Mouse (Mus musculus) adrenal gland, postnatal 14 days (tissue): ENCODE measurements around the gene Ormdl1. TPM values are rescaled to one million over a fixed set of nuclear protein-coding genes. Genes with fewer than 3 reads are reported as not detected.
"Not testable (repeated sequence)": the region's sequence is repeated elsewhere in the genome, so short reads cannot be mapped to it uniquely, and the experiment has no call there.

Experiments
- DNase-seq: peaks from one replicate; pipeline ENCODE4 v3.0.0; 2021; ENCODE audit warnings: mixed read lengths
- long read RNA-seq, 2 experiments: library from polyadenylated mRNA; stranded (forward); transcript quantifications; one replicate each; pipeline ENCODE4 v2.0.0; 2021
- total RNA-seq: library from RNA; stranded (reverse); gene quantifications from 2 replicates; pipeline ENCODE4 v1.2.3, GENCODE M21; 2021

Gene Ormdl1
- total RNA-seq, result 12.5 TPM in 2 replicates
- long read RNA-seq, experiment 1, transcript Ormdl1-201 (4 exons, 1,910 nt), result major isoform, 18 of 19 reads
- long read RNA-seq, experiment 1, partial matches to known transcripts, result 1 of 19 reads
- long read RNA-seq, experiment 1, other reads (novel, unspliced or antisense), result 0 of 19 reads
- long read RNA-seq, experiment 2, transcript Ormdl1-201 (4 exons, 1,910 nt), result major isoform, 16 of 17 reads
- long read RNA-seq, experiment 2, partial matches to known transcripts, result 0 of 17 reads
- long read RNA-seq, experiment 2, other reads (novel, unspliced or antisense), result 1 of 17 reads

DNA sequence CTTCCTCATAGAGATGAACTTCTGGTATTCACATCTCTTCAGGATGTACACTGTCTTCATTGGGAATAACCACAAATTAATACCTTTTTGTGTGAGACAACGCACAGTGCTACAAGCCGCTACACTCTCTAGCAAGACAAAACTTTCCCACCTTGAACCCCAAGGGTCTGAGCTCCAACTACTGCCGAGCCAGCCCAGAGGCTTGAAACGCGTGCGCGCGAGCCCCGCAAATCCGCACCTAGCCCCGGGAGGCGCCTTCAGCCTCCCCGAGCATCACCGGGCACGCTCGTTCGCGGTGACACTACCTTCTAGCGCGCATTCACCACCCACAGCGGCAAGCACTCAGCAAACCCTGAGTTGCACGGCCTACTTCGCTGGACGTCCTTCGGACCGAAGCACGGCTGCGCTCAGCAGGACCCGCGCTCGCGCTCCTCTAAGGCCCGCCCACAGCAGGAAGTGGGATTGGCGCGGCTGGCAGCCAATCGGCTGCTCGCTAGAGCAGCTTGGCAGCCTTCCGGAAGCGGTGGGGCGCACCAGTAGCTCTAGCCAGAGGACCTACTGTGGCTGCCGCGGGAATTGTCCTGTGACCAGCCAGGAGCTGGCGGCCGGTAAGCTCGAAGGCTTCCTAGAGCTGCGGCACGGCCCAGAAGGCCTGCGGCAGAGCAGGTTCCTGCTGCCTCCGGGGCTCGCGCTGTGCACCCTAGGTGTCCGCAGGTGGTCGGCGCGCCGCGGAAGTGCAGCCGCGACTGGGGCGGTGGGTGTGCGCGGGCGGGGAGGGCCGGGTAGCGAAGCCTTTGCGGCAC lies at the start of gene Ormdl1, which contains the start of the genes Pms1 and Gm28778:
Gene Ormdl1 (plus strand): TSS at position 515 of the 803 bp plus-strand sequence.
Gene Pms1 (minus strand): TSS at position 438 of the 803 bp plus-strand sequence.
Gene Gm28778 (plus strand): TSS at position 531 of the 803 bp plus-strand sequence.
- DNase-seq, result peak; percentile 97

GRCm38 (mm10) chr1:53264958-53265612 lies 31.8 kb upstream of the Ormdl1 start:
- DNase-seq, result not testable (repeated sequence)

DNA sequence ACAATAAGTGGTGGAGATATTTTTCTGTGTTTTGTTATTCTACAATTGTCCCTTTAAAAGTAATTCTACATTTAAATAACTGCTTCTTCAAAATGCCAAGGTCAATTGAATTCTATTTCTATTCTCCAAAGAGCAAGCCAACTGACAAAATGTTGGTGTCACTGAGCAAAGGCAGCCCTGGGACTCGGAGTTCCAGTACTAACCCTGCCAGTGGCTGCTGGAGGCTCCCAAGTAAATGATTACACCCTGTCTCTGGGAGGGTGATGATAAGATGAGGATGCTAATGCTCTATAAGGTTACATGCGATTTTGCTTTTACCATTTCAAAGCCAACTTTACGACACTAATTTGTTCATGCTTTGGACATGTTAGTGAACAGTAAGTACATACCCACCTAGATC lies 27.0 kb upstream of the Ormdl1 start:
- DNase-seq, result peak; percentile 14

DNA sequence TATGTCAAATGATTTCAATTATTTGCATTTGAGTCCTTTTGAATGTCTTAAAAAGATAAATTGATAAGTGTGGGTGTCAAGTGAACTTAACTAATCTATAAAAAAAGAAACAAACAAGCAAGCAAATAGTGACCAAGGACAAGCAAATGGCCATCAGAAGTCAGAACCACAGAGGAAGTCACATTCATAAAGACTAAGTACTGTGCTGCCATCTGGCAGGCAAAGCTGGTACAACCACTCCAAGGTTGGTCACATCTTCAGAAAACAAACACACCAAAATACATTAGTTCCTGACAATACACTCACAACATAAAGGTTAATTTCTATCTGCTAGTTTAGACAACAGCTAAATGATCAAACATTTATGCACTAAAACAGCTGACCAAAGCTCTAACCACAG lies 24.2 kb upstream of the Ormdl1 start:
- peak; percentile 46 for DNase-seq

GRCm38 (mm10) chr1:53291197-53291596 lies 5.7 kb upstream of the Ormdl1 start:
- DNase-seq, result no peak

DNA sequence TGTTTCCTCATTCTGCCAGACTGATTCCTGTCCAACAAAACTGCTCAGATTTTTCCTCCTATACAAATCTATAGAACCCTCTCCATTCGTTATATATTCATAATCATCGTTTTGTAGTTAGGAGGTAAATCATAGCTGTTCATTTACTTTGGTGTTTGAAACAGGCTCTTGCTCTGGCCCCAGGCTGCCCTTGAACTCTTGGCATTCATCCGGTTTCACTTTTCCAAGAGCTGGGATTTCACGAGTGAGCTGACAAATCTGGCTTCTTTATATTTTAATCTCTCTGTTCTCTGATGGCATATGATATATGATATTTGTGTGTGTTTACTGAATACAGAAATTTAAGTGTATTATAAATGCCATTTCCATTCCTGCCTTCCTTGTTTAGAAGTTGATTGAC lies 3.6 kb downstream of the Ormdl1 start:
- DNase-seq, result peak; percentile 27

- peak; percentile 91 for DNase-seq
These were observed 16.4 kb downstream of the Ormdl1 start, which contains the start of gene Osgepl1 for GRCm38 (mm10) chr1:53312989-53313967. Gene Osgepl1, plus strand, starts transcription at chr1:53313624.

- no peak for DNase-seq
These were observed 24.9 kb downstream of the Ormdl1 start for GRCm38 (mm10) chr1:53321662-53322344.

- DNase-seq, result no peak
These were observed 26.4 kb downstream of the Ormdl1 start for GRCm38 (mm10) chr1:53323254-53323653.

GRCm38 (mm10) chr1:53324277-53324676 lies 27.4 kb downstream of the Ormdl1 start:
- no peak for DNase-seq

- no peak for DNase-seq
These were observed 28.1 kb downstream of the Ormdl1 start for GRCm38 (mm10) chr1:53324827-53325494.

- DNase-seq, result not testable (repeated sequence)
These were observed 36.6 kb downstream of the Ormdl1 start for GRCm38 (mm10) chr1:53333527-53333926.

GRCm38 (mm10) chr1:53335465-53335864 lies 38.6 kb downstream of the Ormdl1 start:
- DNase-seq, result no peak

- not testable (repeated sequence) for DNase-seq
These were observed 40.5 kb downstream of the Ormdl1 start for GRCm38 (mm10) chr1:53337403-53337802.

GRCm38 (mm10) chr1:53341071-53341470 lies 44.2 kb downstream of the Ormdl1 start:
- DNase-seq, result no peak

DNA sequence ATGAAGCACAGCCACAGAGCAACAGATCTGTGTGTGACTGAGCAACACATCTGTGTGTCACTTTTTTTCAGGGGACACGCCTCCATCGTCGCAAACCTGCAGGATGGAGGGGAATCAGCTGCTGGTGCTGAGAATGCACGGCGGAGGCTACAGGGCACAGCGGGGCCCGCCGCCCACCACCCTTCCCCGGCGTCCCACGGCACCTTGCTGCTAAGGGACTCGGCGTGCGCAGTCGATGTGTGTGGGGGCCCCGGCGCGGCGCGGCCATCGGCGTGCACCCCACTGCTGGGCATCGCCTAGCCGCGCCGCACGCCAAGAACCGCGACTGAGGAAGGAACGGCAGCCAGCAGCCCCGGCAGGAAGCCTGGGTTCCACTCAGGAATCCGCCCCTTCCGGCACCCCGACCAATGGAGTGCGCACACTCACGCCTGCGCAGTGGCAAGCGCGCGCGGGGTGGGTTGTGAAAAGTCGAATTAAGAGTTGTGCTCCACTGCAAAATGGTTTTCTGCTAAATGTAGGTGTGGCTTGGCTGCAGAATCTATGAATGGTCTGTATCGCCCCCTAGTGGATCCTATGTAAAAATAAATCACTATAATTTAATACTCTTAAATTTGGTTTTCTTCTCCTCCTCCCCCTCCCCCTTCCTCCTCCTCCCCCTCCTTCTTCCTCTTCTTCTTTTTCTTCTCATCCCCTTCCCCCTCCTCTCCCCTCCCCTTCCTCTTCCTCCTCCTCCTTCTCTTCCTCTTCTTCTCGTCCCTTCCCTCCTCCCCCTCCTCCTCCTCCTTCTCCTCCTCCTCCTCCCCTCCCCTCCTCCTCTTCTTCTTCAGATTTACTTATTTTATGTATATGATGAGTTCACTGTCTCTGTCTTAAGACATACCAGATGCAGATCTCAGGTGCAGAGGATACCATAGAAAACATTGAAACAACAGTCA lies 55.7 kb downstream of the Ormdl1 start, which contains the start of the genes Asdurf, Gm28551 and Asnsd1:
Gene Asdurf (minus strand): TSS at position 293 of the 935 bp plus-strand sequence.
Gene Gm28551 (minus strand): TSS at position 341 of the 935 bp plus-strand sequence.
Gene Asnsd1 (minus strand): TSS at position 426 of the 935 bp plus-strand sequence.
- peak; percentile 99 for DNase-seq

- DNase-seq, result no peak
These were observed 62.1 kb downstream of the Ormdl1 start for GRCm38 (mm10) chr1:53358988-53359387.
